Mouse (Mus musculus) c-Kit-positive CD71-positive TER-119-positive erythroid progenitor cells, embryonic 14.5 days (primary cell): ENCODE data around the gene Taok1.
"Not testable (repeated sequence)": the region's sequence is repeated elsewhere in the genome, so short reads cannot be mapped to it uniquely, and the experiment has no call there.

Source experiments
- DNase-seq: peaks from one replicate; pipeline ENCODE4 v3.0.0-alpha.2; 2013; ENCODE audit warnings: low spot score

Gene Taok1

GRCm38 (mm10) chr11:77585201-77585600 lies 22.4 kb downstream of the Taok1 start:
- no peak for DNase-seq

- no peak for DNase-seq
Measured at GRCm38 (mm10) chr11:77545261-77545660, 62.4 kb downstream of the Taok1 start.

GRCm38 (mm10) chr11:77532202-77532846 lies 75.3 kb downstream of the Taok1 start:
- DNase-seq = no peak

GRCm38 (mm10) chr11:77530862-77531261 lies 76.8 kb downstream of the Taok1 start:
- DNase-seq = no peak

- DNase-seq = no peak
Measured at GRCm38 (mm10) chr11:77529644-77530043, 78.0 kb downstream of the Taok1 start.

GRCm38 (mm10) chr11:77528420-77528819 lies 79.2 kb downstream of the Taok1 start:
- DNase-seq = not testable (repeated sequence)

- DNase-seq = no peak
Measured at GRCm38 (mm10) chr11:77525804-77526486, 81.7 kb downstream of the Taok1 start.

GRCm38 (mm10) chr11:77520601-77521529 lies 86.8 kb downstream of the Taok1 start:
- no peak for DNase-seq

- no peak for DNase-seq
Measured at GRCm38 (mm10) chr11:77519043-77519442, 88.6 kb downstream of the Taok1 start, which contains the start of gene Gm10392. TSS of gene Gm10392 (minus strand) at chr11:77519198.

- no peak for DNase-seq
Measured at GRCm38 (mm10) chr11:77518051-77518798, 89.4 kb downstream of the Taok1 start.

GRCm38 (mm10) chr11:77516553-77517425 lies 90.8 kb downstream of the Taok1 start:
- no peak for DNase-seq

- DNase-seq = no peak
Measured at GRCm38 (mm10) chr11:77515637-77516552, 91.7 kb downstream of the Taok1 start, which contains the start of gene Trp53i13. TSS of gene Trp53i13 (minus strand) at chr11:77515980.

- DNase-seq = peak; percentile 34
Measured at GRCm38 (mm10) chr11:77514832-77515636, 92.6 kb downstream of the Taok1 start, which contains the start of gene Abhd15. TSS of gene Abhd15 (plus strand) at chr11:77515121.

GRCm38 (mm10) chr11:77514281-77514831 lies 93.3 kb downstream of the Taok1 start:
- peak; percentile 58 for DNase-seq

- DNase-seq = no peak
Measured at GRCm38 (mm10) chr11:77513811-77514170, 93.8 kb downstream of the Taok1 start.

- DNase-seq = peak; percentile 68
Measured at GRCm38 (mm10) chr11:77512891-77513810, 94.5 kb downstream of the Taok1 start.

GRCm38 (mm10) chr11:77511336-77511735 lies 96.3 kb downstream of the Taok1 start:
- no peak for DNase-seq
